Mouse (Mus musculus): Measurements from ENCODE around the gene Tmc6. TPM values are rescaled to one million over a fixed set of nuclear protein-coding genes. Genes with fewer than 3 reads are reported as not detected.

The Tmc6 gene
- polyA plus RNA-seq, 1 experiment from 2014 or later: 16.5 TPM

DNA sequence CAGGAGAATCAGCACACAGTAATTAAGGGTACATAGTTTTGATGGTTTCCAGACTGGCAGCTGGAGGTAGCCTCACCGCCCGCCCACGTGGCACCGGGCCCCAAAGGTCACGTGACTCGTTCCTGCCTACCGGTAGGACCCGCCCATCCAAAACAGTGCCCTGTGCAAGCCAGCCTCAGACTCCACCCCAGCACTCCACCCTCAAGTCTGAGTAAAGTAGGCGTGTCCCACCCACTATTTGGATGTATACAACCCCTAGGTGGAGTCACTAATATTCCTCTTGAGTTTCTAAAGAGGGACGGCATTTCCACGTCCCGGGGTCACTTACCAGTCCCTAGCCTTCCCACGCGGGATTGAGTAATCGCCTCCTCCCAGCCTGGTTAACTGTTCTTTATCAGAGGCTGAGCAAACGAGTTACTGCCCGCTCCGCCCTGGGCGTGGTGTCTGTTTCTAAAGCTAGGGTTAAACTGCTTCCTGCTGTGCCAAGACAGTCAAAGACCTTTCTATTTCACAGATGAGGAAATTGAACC lies 1.4 kb downstream of the Tmc6 start:
- H3K4me2 ChIP-seq (ENCODE audit: low read depth, low read length): peak overlapping the region; percentile 96
- peak overlapping the region; percentile 51 for H3K4me3 ChIP-seq (ENCODE audit: low read depth, low read length)
- H3K36me3 ChIP-seq (ENCODE audit: control insufficient read depth, insufficient read depth, low read length): 0 out of 2 replicates have a peak, but pooled peaks cover 9% of the 10 kb centered on the region
- H3K9ac ChIP-seq (ENCODE audit: low read depth, low read length): peak overlapping the region; percentile 68
- H3K9me3 ChIP-seq (ENCODE audit: control insufficient read depth, low read length): no peaks in the 10 kb centered on the region
- DNase-seq (ENCODE audit: low spot score): peak; percentile 95
- peaks cover 4% of the 10 kb centered on the region; the same call in 1 of the 2 replicates for H3K27me3 ChIP-seq (replicated peaks; ENCODE audit: control insufficient read depth, insufficient read depth, low read length)
- under 1% methylated on average over 19 of the region's 19 CpGs for WGBS
- H3K27ac ChIP-seq (replicated peaks; ENCODE audit: low read depth, low read length): peak overlapping the region; percentile 79
- peak; percentile 81 for ATAC-seq (ENCODE audit: low read depth)
- peaks cover 33% of the 10 kb centered on the region for H3K4me1 ChIP-seq (ENCODE audit: control insufficient read depth, insufficient read depth, low read length)

DNA sequence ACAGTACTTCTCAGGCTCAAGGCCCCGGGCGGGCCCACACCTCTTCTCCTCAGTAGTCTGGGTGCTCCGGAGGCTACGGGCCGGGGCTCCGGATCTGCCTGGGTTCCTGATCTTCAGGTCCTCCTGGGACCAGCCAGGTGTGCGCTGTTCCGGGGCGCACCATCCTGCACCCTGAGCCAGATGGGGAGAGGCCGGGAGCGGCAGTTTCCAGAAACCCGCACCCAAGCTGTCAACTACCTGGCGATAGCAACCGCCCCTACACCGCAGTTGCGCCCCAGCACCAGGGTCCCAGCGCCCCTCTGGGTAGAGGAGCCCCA lies 1.8 kb downstream of the Tmc6 start:
- Histone ChIP-seq H3K27ac (replicated peaks; ENCODE audit: low read depth, low read length) (peak overlapping the region; percentile 79), H3K4me2 (ENCODE audit: low read depth, low read length) (peak overlapping the region; percentile 96), H3K4me3 (ENCODE audit: low read depth, low read length) (peak overlapping the region; percentile 51), H3K9me3 (ENCODE audit: control insufficient read depth, low read length) (no peaks in the 10 kb centered on the region), H3K4me1 (ENCODE audit: control insufficient read depth, insufficient read depth, low read length) (peaks cover 33% of the 10 kb centered on the region), H3K27me3 (replicated peaks; ENCODE audit: control insufficient read depth, insufficient read depth, low read length) (peaks cover 4% of the 10 kb centered on the region; the same call in 1 of the 2 replicates), H3K36me3 (ENCODE audit: control insufficient read depth, insufficient read depth, low read length) (0 out of 2 replicates have a peak, but pooled peaks cover 9% of the 10 kb centered on the region), H3K9ac (ENCODE audit: low read depth, low read length) (peak overlapping the region; percentile 68)
- 6% methylated on average over 9 of the region's 17 CpGs for WGBS
- no peak for DNase-seq (ENCODE audit: low spot score)
- ATAC-seq (ENCODE audit: low read depth): peak; percentile 13; the same call in 1 of the 2 replicates

DNA sequence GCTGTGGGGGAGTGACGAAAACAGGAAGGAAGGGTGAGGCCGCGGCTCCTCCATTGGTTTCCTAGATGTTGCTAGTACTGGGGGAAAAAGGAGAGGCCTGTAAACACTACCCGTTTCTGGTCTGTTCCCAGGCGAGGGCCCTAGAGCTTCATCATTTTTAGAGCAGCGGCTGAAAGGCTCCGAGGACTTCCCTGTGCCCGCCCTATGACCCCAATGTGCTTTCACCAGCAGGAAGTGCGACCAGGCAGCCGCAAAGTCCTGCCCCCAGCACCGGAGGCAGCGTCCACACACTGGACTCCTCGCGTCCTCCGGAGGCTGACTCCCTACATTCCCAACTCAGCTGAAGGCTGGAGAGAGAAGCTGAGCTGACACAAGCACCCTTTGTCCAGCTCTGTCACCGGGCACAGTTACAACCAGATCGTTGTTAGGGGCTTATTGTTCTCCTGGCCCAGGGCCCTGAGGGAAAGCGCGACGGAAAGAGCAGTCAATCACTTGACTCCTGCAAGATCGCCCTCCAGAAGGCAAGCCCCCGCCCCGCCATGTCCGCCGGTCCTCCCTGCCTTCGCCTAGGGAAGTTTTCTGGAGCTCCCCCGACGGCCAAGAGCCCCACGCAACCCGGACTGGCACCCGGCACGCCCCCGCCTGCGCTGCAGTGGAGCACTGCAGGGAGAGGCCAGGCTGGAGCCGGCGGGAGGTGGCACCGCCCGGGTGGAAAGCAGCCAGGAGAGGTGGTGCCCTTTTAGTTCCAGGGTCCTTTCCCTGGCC lies 2.4 kb downstream of the Tmc6 start:
- H3K4me3 ChIP-seq (ENCODE audit: low read depth, low read length): peak overlapping the region; percentile 51
- WGBS: 5% methylated on average over 30 of the region's 38 CpGs
- DNase-seq (ENCODE audit: low spot score) (peak; percentile 68), ATAC-seq (ENCODE audit: low read depth) (peak; percentile 44)
- peaks cover 33% of the 10 kb centered on the region for H3K4me1 ChIP-seq (ENCODE audit: control insufficient read depth, insufficient read depth, low read length)
- 0 out of 2 replicates have a peak, but pooled peaks cover 12% of the 10 kb centered on the region for H3K36me3 ChIP-seq (ENCODE audit: control insufficient read depth, insufficient read depth, low read length)
- H3K27ac ChIP-seq (replicated peaks; ENCODE audit: low read depth, low read length): peak overlapping the region; percentile 79
- H3K9ac ChIP-seq (ENCODE audit: low read depth, low read length): peak overlapping the region; percentile 68
- peaks cover 4% of the 10 kb centered on the region; the same call in 1 of the 2 replicates for H3K27me3 ChIP-seq (replicated peaks; ENCODE audit: control insufficient read depth, insufficient read depth, low read length)
- H3K9me3 ChIP-seq (ENCODE audit: control insufficient read depth, low read length): no peaks in the 10 kb centered on the region
- peak overlapping the region; percentile 96 for H3K4me2 ChIP-seq (ENCODE audit: low read depth, low read length)

DNA sequence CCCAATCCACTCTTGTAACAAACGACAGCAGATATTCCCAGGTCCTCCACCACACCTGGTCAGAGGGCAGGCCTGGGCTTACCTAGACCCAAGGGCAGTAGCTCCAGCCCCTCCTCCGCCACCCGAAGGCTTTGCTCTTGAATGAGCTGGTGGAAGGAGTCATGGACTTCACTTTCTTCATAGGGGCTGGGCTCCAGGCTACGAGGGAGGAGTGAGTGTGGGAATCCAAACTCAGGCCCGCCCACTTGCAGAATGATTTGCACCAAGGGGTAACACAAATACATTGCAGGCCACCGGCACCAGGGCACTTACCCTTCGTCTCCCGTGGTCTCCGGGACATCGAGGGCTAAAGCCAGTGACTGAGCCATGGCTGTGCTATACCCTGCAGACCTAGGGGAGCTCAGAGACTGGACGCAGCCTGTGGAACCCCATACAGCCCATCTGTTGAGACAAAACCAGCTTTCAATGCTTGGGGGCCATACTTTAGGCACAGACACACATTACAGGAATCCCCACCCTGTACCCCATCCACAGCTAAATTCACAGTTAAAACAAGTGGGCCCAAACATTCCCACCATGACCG lies 3.1 kb downstream of the Tmc6 start:
- Histone ChIP-seq H3K4me3 (ENCODE audit: low read depth, low read length) (peak overlapping the region; percentile 51), H3K4me1 (ENCODE audit: control insufficient read depth, insufficient read depth, low read length) (peaks cover 33% of the 10 kb centered on the region), H3K36me3 (ENCODE audit: control insufficient read depth, insufficient read depth, low read length) (0 out of 2 replicates have a peak, but pooled peaks cover 12% of the 10 kb centered on the region), H3K9me3 (ENCODE audit: control insufficient read depth, low read length) (no peaks in the 10 kb centered on the region), H3K9ac (ENCODE audit: low read depth, low read length) (peak overlapping the region; percentile 68), H3K27ac (replicated peaks; ENCODE audit: low read depth, low read length) (peak overlapping the region; percentile 79), H3K4me2 (ENCODE audit: low read depth, low read length) (peak overlapping the region; percentile 96), H3K27me3 (replicated peaks; ENCODE audit: control insufficient read depth, insufficient read depth, low read length) (peaks cover 4% of the 10 kb centered on the region; the same call in 1 of the 2 replicates)
- ATAC-seq (ENCODE audit: low read depth) (no peak), DNase-seq (ENCODE audit: low spot score) (no peak)
- 56% methylated on average over 12 of the region's 12 CpGs for WGBS

DNA sequence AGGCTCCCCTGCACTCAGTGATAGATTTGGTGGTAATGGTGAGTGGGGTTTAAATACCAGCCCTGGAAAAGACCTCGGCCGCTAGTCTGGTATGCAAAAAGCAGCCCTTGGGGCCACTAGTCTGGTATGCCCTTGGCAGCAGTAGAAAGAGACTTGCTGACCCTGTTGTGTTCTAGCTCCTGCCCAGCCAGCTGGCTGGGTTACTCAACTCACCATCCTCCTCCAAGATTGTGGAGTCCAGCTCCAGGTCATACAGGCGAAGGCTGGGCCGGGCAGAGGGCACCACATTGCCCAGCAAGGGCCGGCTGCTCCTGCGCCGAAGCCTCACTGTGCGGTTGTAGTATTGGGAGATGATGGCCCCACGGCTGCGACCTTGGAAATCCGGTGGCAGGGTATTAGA lies 4.0 kb downstream of the Tmc6 start:
- no peaks in the 10 kb centered on the region for H3K9me3 ChIP-seq (ENCODE audit: control insufficient read depth, low read length)
- no peak overlapping the region for H3K4me3 ChIP-seq (ENCODE audit: low read depth, low read length)
- no peak overlapping the region for H3K9ac ChIP-seq (ENCODE audit: low read depth, low read length)
- H3K36me3 ChIP-seq (ENCODE audit: control insufficient read depth, insufficient read depth, low read length): 0 out of 2 replicates have a peak, but pooled peaks cover 12% of the 10 kb centered on the region
- H3K4me1 ChIP-seq (ENCODE audit: control insufficient read depth, insufficient read depth, low read length): peaks cover 33% of the 10 kb centered on the region
- 92% methylated on average over 11 of the region's 11 CpGs for WGBS
- H3K27me3 ChIP-seq (replicated peaks; ENCODE audit: control insufficient read depth, insufficient read depth, low read length): peaks cover 4% of the 10 kb centered on the region; the same call in 1 of the 2 replicates
- ATAC-seq (ENCODE audit: low read depth) (no peak), DNase-seq (ENCODE audit: low spot score) (no peak)
- H3K27ac ChIP-seq (replicated peaks; ENCODE audit: low read depth, low read length): no peak overlapping the region
- H3K4me2 ChIP-seq (ENCODE audit: low read depth, low read length): no peak overlapping the region

DNA sequence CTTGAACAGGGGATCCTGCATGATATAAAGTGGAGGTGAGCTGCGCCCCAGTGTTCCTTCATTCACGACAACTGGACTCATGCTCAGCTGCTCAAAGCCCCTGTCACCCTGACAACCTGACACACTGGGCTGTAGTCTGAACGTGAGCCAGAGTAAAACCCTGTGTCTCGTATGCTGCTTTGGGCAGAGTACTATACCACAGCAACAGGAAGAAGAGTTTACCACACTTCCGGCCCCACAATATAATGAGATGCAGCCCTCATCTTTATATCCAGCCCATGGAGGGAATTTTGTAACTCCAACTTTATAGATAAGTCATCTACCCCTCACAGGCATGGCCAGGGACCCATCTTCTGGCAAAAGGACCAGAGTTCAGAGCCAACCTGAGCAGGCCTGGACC lies 4.9 kb downstream of the Tmc6 start:
- H3K4me2 ChIP-seq (ENCODE audit: low read depth, low read length): no peak overlapping the region
- ATAC-seq (ENCODE audit: low read depth) (no peak), DNase-seq (ENCODE audit: low spot score) (no peak)
- 0 out of 2 replicates have a peak, but pooled peaks cover 4% of the 10 kb centered on the region for H3K27me3 ChIP-seq (replicated peaks; ENCODE audit: control insufficient read depth, insufficient read depth, low read length)
- 84% methylated on average over 5 of the region's 5 CpGs for WGBS
- no peak overlapping the region for H3K4me3 ChIP-seq (ENCODE audit: low read depth, low read length)
- 0 out of 2 replicates have a peak, but pooled peaks cover 12% of the 10 kb centered on the region for H3K36me3 ChIP-seq (ENCODE audit: control insufficient read depth, insufficient read depth, low read length)
- peaks cover 31% of the 10 kb centered on the region for H3K4me1 ChIP-seq (ENCODE audit: control insufficient read depth, insufficient read depth, low read length)
- H3K27ac ChIP-seq (replicated peaks; ENCODE audit: low read depth, low read length): no peak overlapping the region
- no peak overlapping the region for H3K9ac ChIP-seq (ENCODE audit: low read depth, low read length)
- H3K9me3 ChIP-seq (ENCODE audit: control insufficient read depth, low read length): no peaks in the 10 kb centered on the region

DNA sequence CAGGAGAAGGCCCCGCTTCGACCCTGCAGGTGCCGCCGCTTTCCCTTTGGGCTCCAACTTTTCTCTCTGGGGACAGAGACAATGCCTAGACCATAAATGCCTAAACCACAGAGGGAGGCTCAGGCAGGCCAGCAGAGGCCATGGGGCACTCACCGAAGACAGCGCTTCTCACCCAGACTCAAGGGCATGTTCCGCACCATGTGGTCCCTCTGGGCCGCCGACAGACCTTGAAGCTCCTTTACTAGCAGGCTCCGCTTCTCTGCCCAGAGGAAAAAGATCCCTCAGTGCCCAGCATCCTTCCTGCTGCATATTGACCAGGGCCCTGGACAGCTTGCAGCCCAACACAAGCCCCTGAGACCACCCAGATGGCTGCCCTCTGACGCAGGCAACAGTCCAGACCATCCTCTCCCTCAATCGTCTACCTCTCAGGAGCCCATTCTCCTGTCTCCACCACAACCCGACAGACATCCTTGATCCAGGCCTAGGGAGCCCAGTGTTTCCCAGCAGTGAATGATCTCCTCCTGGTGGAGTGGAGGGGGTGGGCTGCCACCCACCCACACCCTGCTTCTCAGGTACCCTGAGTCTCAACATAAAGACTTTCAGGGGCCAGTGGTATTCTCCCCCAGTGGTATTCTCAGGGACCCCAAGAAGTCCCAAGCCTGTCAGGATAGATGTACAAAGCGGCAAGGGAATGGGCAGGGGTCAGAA lies 5.8 kb downstream of the Tmc6 start:
- H3K27ac ChIP-seq (replicated peaks; ENCODE audit: low read depth, low read length): no peak overlapping the region
- peaks cover 25% of the 10 kb centered on the region for H3K4me1 ChIP-seq (ENCODE audit: control insufficient read depth, insufficient read depth, low read length)
- no peaks in the 10 kb centered on the region for H3K9me3 ChIP-seq (ENCODE audit: control insufficient read depth, low read length)
- DNase-seq (ENCODE audit: low spot score) (no peak), ATAC-seq (ENCODE audit: low read depth) (no peak)
- peaks cover 19% of the 10 kb centered on the region; the same call in 1 of the 2 replicates for H3K36me3 ChIP-seq (ENCODE audit: control insufficient read depth, insufficient read depth, low read length)
- no peak overlapping the region for H3K4me3 ChIP-seq (ENCODE audit: low read depth, low read length)
- no peak overlapping the region for H3K4me2 ChIP-seq (ENCODE audit: low read depth, low read length)
- no peak overlapping the region for H3K9ac ChIP-seq (ENCODE audit: low read depth, low read length)
- H3K27me3 ChIP-seq (replicated peaks; ENCODE audit: control insufficient read depth, insufficient read depth, low read length): no peaks in the 10 kb centered on the region
- WGBS: 94% methylated on average over 14 of the region's 14 CpGs

DNA sequence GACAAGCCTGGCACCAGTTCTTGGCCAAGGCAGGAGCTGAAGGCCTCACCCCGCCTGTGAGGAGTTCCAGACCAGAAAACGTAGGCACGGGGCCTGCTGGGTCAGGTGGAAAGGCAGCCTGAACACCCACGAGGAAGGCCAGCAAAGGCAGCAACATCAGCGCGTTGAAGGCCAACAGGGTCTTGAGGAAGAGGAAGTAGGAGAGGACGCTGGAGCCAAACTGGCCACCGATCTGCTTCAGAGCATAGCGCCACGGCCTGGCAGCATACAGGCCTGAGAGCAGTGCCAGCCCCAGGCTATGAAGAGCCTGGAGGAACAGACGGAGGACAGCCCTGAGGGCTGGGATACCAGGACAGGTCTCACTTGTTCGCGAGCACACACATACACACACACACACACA lies 6.5 kb downstream of the Tmc6 start:
- Histone ChIP-seq H3K36me3 (ENCODE audit: control insufficient read depth, insufficient read depth, low read length) (peaks cover 19% of the 10 kb centered on the region; the same call in 1 of the 2 replicates), H3K9me3 (ENCODE audit: control insufficient read depth, low read length) (no peaks in the 10 kb centered on the region), H3K9ac (ENCODE audit: low read depth, low read length) (no peak overlapping the region), H3K27me3 (replicated peaks; ENCODE audit: control insufficient read depth, insufficient read depth, low read length) (no peaks in the 10 kb centered on the region), H3K4me3 (ENCODE audit: low read depth, low read length) (no peak overlapping the region), H3K27ac (replicated peaks; ENCODE audit: low read depth, low read length) (no peak overlapping the region), H3K4me1 (ENCODE audit: control insufficient read depth, insufficient read depth, low read length) (peaks cover 18% of the 10 kb centered on the region), H3K4me2 (ENCODE audit: low read depth, low read length) (no peak overlapping the region)
- WGBS: 91% methylated on average over 13 of the region's 13 CpGs
- ATAC-seq (ENCODE audit: low read depth) (no peak), DNase-seq (ENCODE audit: low spot score) (no peak)

All from embryonic facial prominence, embryonic 14.5 days (tissue).